Mouse (Mus musculus) myocyte (in vitro differentiated cells): Measurements from ENCODE around the gene Dock2.

ENCODE experiments used
- CEBPB ChIP-seq: IDR thresholded peaks from 2 replicates; pipeline ENCODE4 v1.6.1; 2011; ENCODE audit warnings: mild to moderate bottlenecking, moderate library complexity; ENCODE audit not compliant: poor library complexity, insufficient read depth, severe bottlenecking
- E2F4 ChIP-seq: IDR thresholded peaks from one replicate; pipeline ENCODE4 v1.6.1; 2011; ENCODE audit warnings: mild to moderate bottlenecking, control low read depth, moderate library complexity; ENCODE audit not compliant: insufficient read depth
- MAX ChIP-seq: IDR thresholded peaks from one replicate; pipeline ENCODE4 v1.6.1; 2011; ENCODE audit warnings: low read depth, mild to moderate bottlenecking, control low read depth
- MYOG ChIP-seq, 3 experiments: IDR thresholded peaks; one replicate each; pipeline ENCODE4 v1.6.1; 2011; ENCODE audit warnings: control low read depth in 2 of 3, low read depth in 2 of 3, mild to moderate bottlenecking in 2 of 3; ENCODE audit not compliant: insufficient read length in 2 of 3, control insufficient read depth in 1 of 3, insufficient read depth in 1 of 3
- POLR2A ChIP-seq: IDR thresholded peaks from one replicate; pipeline ENCODE4 v1.6.1; 2011; ENCODE audit warnings: low read depth, mild to moderate bottlenecking, control low read depth, moderate library complexity; ENCODE audit not compliant: insufficient read length
- POLR2AphosphoS2 ChIP-seq: IDR thresholded peaks from one replicate; pipeline ENCODE4 v1.6.1; 2011; ENCODE audit warnings: low read depth, control low read depth; ENCODE audit not compliant: insufficient read length
- REST ChIP-seq: IDR thresholded peaks from one replicate; pipeline ENCODE4 v1.6.1; 2011; ENCODE audit warnings: mild to moderate bottlenecking, control low read depth, moderate library complexity; ENCODE audit not compliant: insufficient read depth, insufficient read length
- TCF3 ChIP-seq: IDR thresholded peaks from one replicate; pipeline ENCODE4 v1.6.1; 2011; ENCODE audit warnings: low read depth, control low read depth; ENCODE audit not compliant: insufficient read length
- USF1 ChIP-seq: IDR thresholded peaks from one replicate; pipeline ENCODE4 v1.6.1; 2011; ENCODE audit warnings: low read depth, mild to moderate bottlenecking, control low read depth, moderate library complexity

DNA sequence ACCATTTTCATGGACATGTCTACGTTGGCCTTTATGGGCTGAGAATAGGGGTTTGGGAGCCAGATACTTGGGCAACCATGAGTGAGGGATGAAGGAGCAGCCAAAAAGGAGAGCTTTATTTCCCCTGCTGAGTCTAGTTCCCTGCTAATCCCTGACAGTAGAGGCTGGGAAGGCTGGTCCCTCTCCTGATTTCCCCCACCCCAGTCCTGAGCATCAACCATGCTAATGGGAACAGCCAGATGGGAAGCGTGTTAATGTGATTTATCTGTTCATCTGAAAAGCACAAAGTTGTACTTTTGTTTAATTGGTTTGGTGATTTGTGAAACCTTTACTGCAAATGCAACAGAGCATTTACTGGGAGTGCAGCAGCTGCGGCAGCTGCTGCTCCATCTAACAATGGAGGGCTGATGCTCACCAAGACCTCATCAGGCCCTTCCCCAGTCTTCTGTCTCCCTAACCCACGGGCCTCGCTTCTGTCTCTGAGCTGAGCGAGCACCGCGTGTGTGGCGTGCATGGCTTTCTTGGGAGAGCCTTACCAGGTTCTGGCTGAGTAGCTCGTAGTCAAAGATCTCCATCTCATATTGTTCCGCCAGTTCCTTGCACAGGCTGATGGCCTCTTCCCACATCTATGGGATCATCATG is 526.0 kb downstream of the Dock2 start:
- no peak for TF ChIP-seq MAX
- TF ChIP-seq POLR2A = no peak
- no peak for TF ChIP-seq USF1
- TF ChIP-seq E2F4 = no peak
- no peak for TF ChIP-seq CEBPB
- TF ChIP-seq MYOG (IDR thresholded peaks at IDR 0.05; ENCODE audit: control insufficient read depth in 1 of 3, insufficient read depth in 1 of 3, insufficient read length in 2 of 3, low read depth in 2 of 3) = no peak
- no peak for TF ChIP-seq POLR2AphosphoS2
- no peak for TF ChIP-seq REST
- no peak for TF ChIP-seq TCF3
